Mouse (Mus musculus): ENCODE results near the gene 1600014C10Rik.

The 1600014C10Rik gene

DNA sequence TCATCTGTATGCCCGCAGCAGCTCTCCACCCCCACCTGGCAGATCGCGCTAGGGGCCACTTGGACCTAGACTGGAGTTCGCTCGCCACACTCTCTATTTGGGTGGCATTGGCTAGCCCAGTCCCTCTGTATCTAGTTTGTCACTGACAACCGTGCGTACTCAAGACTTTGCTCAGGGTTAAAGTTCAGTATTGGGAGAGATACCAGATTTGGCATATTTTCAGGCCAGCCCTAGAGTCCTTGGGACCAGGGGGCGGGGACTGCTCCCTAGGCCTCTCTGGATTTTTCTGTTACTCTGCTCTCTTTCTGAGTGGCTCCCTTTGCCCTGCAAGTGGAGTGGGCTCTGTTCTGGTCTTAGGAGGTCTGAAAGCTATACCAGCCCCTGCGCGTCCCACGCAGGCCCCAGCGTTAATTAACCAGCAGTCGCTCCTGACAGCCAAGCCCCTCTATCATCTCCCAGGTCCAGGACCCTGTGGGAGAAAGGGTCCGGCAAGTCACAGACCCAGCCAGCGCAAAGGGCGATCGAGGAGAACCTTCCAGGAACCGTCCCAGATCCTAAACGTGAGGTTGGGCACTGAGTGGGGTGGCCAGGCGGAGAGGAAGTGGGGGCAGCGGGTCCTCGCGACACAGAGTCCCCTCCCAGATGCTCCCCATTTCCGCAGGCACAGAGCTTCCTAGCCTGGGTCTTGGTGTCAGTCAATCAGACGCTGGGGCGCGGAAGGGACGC lies at the start of gene 1600014C10Rik:
Gene 1600014C10Rik, plus strand, starts transcription at position 256 of the 726 bp plus-strand sequence.
- DNase-seq, result peak; percentile 32

DNA sequence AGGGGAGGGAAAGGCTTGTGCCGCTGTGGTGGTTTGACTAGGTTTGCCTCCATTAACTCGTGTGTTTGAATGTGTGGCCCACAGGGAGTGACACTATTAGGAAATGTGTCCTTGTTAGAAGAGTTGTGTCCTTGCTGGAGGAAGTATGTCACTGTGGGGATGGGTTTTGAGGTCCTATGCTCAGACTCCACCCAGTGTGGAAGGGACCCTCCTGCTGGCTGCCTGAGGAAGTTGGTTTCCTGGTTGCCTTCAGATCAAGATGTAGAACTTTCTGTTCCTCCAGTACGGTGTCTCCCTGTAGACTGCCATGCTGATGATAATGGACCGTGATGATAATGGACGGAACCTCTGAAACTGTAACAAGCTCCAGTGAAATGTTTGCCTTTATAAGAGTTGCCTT lies 48.5 kb upstream of the 1600014C10Rik start:
- DNase-seq, result no peak

DNA sequence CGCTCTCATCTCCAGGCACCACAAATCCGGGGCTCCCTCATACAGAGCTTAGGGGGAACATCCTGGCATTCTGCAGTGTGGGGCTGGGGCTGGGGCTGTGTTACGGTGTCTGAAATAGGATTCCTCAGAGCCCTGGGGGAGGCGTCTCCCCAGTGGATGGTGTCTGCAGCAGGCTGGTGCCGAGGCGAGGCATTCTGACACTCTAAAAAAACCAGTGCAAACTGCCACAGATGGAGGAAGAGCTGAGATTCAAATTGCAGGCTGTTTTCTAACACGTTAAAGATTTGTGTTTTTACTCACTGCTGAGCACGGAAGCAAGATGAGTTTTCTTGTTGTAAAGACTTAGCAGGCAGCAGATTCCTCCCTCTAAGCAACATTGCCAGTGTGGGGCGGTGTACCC lies 42.7 kb upstream of the 1600014C10Rik start:
- peak; percentile 43 for DNase-seq

DNA sequence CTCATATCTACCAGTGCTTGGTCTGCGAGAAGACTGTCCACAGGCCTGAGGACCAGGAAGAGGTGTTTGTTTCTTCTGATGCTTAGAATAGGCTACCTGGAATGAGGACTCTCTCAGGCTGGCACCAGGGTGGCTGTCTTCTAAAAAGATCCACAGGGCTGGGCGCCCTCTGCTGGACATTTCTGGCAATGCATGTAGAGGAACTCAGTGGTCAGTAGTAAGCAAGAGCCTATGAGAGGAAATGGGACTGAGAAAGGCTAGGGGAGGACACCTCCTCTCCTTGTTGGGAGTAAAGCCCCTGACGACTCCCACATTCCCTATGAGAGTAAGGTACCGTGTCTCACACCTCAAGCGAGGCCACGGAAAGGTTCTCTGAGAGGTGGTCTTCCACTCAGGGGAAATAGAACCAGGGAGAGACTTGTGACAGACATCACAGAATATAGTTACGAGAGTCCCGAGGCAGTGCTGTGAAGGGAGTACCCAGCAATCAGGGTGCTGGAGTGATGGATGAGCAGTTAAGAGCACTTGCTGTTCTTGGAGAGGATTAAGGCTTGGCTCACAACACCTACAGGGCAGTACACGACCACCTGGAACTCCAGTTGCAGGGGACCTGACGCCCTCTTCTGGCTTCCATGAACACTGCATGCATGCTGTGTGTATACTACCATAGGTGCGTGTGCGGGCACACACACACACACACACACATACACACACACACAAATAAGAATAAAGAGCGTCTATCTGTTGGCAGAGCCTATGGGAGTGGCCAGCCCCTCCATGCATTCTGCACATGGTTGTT lies 41.1 kb upstream of the 1600014C10Rik start:
- peak; percentile 95 for DNase-seq

DNA sequence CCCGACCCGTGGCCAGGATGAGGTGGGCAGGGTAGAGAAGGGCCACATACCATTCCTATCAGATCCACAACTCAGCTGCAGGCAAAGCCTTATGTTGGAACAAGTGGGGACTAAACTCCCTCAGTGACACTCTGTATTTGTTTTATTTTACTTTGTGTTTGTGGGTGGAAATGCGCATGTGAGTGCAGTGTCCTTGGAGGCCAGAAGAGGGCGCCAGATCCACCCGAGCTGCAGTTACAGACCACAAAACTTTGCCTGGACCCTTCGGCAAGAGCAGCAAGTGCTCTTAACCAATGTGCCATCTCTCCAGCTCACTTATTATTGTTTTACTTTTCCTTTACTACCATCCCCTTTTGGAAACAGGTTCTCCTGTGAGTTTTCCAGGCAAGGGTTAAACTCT lies 35.5 kb upstream of the 1600014C10Rik start:
- DNase-seq, result no peak

DNA sequence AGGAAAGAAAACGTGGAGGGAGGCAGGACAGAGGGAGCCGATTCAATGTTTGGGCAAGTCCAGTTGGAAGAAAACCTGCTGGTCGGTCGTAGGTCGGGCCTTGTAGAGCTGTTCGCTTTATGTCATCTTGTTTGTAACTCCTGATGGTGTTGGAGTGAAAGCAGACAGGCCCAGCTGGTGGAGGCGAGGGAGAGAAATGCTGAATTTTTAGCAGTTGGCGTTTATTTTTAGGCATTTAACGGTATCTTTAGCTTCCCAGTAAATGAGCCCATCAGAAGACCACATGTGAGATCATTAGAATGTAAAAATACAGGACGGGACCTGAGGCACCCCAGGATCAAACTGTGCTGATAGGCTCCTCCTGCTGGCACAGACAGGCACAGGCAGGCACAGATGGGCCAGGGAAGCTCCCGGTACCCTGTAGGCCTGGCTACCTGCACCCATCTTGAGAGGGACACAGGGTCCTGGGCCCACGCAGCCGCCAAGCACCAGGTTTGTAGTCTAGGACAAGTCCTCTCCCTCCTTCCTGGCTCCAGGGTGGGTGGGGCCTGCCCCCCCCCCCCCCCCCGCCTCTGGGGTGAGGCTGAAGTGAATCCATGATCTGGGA lies 31.2 kb upstream of the 1600014C10Rik start:
- DNase-seq, result peak; percentile 36

DNA sequence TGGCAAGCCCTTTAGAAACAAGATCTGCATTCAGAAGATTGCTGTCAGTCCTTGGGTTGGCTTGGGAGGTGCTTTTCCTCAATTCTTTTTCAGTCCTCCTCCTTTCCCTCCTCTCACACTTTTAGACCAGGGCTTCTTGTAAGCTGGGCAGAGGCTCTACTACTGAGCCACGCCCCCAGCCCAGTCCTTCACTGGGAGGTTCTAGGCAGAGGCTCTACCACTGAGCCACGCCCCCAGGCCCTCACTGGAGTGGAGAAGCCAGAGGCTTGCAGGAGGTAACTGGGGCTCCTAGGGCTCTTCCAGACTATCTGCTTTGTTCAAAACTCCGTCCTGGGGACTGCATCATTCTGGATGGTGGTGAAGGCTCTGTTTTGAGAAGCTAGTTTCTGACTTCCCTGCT lies 30.4 kb upstream of the 1600014C10Rik start:
- no peak for DNase-seq

DNA sequence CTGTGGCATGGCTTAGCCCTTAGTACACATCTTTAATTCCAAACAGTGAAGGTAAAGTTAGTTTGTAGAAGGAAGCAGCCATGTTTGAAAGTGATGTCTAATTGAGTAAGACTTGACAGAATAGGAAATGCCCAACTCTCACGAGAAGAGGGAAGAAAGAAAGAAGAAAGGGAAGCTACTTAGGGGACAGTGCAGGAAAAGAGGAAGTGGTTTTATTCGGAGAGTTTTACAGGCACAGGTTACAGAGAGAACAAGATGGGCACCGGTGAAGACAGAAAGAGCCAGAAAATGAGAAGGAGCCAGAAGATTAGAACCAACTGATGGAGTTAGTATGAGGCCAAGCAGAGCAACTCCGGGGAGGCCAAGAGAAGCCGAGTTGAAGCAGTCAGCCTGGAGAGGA lies 27.2 kb upstream of the 1600014C10Rik start:
- DNase-seq, result no peak

DNA sequence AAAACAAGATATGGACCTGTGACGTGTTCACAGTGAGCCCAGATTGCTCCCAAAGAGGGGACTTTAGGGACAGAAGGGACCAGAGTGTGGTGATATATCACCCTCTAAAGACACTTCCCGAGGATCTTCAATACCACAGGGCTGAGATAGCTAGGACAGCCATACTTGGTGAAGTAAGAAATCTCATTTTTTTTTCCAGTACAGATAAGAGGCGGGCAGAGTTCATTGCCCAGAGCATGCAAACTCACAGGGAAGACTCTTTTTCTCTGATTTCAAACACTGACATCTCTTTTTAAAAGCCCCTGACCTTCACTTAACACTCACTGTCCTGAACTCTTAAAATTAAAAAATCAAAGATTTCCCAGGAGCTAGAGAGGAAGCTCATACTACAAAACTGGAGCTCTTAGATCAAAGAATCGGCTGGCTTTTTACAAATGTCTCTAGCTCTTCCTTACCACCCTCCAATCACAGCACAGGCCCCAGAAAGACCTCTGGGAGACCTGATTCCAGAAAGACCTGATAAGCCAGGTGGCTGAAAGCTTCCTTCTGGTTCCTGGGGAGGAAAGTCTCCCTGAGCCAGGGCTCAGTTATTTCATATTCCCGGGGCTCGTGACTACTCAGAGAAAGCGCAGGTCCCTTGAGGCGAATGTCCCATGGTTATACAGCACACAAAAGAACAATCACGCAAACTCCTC lies 24.1 kb upstream of the 1600014C10Rik start:
- no peak for DNase-seq

DNA sequence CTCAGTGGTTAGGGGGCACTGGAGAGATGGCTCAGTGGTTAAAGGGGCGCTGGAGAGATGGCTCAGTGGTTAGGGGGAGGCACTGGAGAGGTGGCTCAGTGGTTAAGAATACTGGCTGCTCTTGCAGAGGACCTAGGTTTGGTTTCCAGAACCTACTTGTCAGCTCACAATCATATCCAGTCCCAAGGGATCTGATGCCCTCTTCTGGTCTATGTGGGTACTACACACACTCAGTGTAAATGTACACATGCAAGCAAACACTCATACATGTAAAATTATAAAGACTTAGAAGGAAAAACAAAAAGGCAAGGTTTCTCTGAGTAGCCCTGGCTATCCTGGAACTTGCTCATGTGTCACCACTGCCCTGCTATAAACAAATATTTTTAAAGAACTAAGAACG lies 21.6 kb upstream of the 1600014C10Rik start:
- DNase-seq, result no peak

DNA sequence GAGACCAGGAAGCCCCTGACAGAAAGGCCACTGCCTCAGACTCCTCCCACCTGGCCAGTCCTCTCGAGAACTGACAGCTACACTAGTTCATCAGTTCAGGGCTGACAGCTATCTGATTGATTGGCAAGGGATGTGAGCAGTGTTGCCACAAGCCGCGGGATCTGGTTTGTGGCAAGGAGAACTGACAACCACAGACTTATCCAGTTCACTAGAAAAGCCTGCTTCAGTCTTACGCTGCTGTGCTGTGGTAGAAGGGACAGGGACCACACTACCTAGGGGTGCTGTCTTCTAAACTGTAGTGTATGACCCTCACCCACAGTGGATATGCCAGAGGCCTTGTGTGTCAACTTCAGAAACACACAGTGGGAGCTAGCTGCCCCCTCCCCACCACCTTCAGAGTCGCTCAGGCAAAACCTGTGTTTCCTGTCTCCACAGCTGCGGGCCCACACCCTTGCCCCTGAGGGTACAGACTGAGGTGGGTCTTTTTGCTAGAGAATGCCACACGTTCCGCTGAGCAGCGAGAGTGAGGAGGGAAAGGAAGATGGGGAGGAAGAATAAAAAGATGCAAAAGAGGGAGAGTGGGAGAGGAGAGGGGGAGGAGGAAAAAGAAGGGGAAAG lies 19.5 kb upstream of the 1600014C10Rik start:
- no peak for DNase-seq

DNA sequence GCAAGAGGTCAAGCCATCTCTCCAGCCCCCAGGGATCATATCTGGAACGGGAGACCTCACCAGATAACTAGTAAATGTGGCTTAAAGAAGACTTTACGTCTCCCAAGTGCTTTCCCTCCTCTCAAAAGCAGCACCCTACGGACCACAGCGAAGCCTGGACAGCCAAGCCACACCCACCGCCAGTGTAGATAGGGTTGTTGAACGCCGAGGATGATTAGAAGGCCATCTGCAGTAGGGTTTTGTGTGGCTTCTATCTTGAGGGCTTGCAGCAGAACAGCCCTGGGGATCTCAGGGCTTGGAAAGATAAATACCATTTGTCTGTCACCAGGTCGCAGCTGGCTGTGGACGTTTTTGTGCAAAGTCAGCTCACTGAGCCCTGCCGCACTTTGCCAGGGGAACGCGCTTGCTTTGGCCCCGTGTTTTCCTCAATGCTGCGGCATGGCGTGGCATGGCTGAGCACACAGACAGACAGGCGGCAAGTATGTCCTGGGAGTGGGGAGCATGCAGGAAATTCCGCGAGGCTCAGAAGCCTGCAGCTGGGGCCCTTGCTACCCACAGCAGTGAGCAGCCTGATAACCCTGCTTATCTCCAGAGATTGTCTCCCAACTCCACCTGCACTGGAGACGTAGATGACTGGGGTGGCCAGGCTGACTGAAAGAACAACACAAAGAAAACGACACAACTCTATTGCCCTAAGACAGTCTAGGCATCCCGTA lies 15.9 kb upstream of the 1600014C10Rik start:
- no peak for DNase-seq

DNA sequence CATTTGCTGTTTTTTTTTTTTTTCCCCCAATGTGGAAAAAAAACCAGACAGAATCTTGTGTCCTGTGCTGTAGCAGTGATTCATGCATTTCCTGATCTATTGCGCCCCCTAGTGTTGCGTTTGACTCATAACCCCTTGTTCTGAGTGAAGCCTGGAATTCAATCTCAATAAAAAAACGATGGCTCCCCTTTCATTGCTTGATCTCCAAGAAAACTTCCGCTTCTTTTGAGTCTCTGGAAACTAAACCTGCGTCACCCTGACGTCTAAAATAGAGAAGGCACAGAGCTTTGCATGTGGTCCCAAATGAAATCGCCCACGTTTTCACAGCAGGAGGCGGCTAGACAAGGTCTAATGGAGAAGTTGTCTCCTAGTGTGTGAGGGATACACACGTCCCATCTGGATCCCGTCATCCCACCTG lies 15.3 kb upstream of the 1600014C10Rik start:
- peak; percentile 51 for DNase-seq

DNA sequence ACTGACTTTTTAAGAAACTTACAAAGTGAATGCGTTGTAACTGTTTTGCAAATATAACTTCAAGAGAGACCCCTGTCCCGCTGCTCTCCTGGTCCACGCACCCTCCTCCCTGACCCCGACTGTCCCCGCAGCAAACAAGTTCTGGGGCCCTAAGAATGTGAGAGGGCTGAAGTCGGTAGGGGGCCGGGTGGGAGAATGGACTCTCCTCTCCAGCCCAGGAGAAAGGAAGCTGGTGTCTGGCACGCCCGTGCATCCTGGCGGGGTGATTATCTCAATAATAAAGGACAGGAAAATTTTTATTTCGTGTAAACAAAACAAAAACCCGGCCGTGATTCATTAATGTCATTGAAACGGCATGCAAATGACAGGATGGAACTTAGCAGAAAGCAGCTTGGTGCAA lies 9.1 kb upstream of the 1600014C10Rik start:
- no peak for DNase-seq

DNA sequence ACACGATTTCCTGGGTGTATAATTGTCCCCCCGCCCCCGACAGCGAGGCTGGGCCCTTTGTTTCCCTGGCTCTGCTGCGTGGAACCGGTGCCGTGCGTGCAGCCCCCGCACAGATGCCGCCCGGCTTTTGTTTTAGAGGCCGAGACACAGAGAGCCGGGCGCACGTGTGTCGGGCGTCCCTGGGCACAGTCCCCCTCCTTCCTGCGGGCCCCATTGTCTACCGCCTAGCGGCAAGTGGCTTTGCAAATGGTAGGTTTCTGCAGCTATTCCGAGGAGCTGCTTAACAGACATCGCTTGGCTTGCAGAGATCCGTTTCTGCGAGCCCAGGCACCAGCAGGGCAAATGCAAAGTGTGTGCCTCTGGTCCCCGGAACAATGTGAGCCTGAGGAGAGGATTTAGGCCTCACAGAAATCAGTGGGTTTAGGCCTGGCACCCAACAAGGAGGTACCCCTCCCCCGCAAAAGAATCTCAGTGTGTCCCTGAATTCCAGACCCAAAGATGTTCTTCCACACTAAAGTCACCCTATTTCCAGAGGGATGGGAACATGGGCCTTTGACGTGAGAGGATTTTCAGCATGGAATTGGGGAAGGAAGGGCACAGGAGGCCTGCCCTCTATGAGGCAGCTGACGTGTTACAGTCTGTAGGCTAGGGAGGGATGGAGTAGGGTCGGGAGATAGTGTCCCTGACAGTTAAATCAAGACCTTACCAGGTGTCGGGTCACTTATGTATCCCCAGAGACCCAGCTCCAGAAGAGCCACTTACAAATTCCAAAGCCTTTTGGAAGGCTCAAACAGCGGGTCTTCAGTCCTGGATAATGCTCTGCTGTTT lies 8.5 kb upstream of the 1600014C10Rik start:
- peak; percentile 50 for DNase-seq

DNA sequence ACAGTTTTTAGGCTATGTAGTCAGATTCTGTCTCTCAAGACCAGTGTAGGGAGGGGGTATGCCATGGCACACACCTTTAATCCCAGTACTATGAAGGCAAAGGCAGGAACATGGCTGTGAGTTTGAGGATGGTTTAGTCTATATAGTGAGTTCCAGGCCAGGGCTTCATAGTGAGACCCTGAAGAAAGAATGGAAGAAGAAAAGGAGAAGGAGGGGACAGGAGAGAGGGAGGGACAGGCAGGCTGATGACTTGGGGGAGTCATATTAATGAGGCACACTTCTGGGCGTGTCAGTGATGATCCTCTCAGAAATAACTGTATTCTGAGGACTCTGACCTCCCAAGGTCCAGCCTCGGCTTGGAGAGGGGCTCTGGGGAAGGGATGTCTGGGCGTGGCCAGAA lies 7.0 kb upstream of the 1600014C10Rik start:
- DNase-seq, result no peak

DNA sequence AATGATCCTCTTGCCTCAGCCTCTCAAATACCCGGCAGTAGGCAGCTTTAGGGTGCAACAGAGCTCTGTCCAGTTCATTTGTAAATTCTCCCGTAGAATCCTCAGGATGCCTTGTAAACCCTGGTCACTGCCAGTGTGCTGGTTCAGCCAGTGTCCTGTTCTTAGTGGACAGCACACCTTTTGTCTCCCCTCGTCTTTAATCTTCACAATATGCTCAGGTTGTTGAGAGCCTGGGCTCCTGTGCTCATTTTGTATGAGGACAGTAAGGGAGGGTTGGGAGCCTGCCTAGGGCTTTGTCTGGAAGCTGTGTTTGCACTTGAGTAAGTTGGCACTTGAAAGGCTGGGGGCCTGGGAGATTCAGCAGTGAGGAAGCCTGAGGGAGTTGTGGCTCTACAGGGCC lies 3.1 kb upstream of the 1600014C10Rik start:
- no peak for DNase-seq

DNA sequence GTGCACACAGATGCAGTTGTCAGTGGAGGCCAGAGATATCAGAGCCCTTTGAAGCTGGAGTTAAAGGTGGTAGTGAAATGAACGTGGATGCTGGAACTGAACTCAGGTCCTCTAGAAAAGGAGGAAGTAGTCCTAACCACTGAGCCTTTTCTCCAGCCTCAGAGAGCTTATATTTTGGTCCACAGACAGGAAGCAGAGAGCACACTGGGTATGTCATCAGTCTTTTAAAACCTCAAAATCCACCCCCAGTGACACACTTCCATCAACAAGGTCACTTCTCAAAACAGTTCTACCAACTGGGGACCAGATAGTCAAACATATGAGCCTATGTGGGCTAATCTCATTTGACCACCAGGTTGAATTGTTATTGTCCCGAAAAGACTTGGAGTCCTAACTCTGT lies 1.7 kb upstream of the 1600014C10Rik start:
- DNase-seq, result no peak

DNA sequence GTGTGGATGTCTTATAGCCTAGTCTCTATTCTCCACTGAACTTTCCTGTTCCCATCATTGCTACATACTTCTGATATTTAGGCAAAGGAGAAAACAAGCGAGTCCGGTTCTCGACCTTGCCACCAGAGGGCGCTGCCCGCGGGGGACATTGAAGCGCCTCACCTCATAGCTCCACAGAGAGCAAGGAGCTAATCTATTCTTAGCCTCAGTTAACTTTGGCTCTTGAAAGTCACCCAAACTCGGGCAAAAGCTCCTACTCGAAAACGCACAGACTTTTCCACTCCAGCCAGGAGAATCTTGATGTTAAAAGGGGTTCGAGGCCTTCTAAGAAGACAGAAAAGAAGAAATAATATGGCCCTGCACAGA lies 438 bp upstream of the 1600014C10Rik start:
- peak; percentile 76 for DNase-seq

DNA sequence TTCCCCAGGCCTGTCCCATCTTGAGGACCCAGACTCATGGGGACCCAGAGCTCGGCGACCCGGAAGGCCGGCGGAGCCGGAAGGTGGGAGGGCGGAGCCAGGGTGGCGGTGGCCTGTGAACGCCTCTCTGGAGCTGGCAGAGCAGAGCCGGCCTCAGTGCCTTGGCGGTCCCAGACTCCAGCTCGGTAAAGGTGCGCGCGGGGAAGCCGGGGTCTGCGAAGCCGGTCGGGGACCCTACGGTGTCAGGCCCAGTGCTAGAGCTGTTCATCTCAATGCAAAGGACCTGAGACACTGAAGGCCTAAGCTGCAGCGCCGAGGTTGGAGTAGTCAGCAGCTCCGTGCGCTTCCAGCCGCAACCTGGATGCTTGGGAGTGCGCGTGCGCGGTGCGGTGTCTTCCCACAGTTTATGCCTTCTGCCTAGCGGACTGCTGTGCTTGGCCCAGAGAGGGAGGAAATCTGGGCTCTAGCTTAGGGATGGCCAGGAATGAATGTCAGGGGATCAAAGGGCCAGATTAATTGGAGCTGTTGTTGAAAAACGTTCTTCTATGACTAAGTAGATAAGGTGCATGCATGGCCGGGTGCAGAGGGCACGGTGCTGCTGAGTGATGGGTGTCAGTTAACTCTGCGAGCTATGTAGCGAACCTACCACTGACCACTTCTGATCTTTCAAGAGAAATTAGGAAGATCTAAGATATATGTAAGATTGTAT lies 846 bp downstream of the 1600014C10Rik start:
- peak; percentile 85 for DNase-seq

DNA sequence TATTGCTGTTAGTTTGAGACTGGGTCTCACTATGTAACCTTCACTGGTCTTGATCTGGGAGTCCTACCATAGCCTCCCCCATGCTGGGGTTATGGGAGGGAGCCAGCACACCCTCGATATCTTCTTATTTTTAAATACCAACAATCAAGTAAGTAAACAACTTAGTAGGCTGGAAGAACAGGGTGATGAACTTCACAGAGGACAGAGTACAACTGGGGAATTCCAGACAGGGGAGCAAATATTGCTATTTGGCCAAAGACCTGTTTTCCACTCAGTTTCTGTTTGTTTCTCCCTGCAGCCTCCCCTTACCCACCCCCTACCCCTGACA lies 1.4 kb downstream of the 1600014C10Rik start:
- no peak for DNase-seq
